Mouse (Mus musculus): ENCODE data around the gene Reln. TPM values are rescaled to one million over a fixed set of nuclear protein-coding genes. Genes with fewer than 3 reads are reported as not detected.
A peak's percentile ranks its signal among the peaks of the same experiment; 100 is the strongest.

Reln gene
- polyA plus RNA-seq, 1 experiment = 1.6 TPM

DNA sequence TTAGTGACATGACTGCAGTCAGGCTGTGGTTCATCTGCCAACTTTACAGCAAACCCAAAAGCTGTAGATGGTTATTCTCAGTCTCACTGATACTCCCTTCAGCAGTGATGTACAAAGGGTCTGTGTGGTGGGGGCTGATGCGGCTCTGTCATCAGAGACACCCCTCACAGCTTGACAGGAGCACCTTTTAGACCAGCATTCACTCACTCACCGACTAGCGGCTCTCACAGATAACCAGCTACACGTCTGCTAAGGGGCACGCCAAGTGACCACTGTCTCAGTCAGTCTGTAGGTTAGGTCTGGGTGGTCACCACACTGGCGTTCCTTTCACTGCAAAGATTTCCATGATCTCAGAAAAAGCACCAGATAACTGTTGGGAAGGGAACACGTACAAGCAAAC, 2.0 kb downstream of the Reln start:
- Histone ChIP-seq H3K9me3 (ENCODE audit: control insufficient read depth, low read length) (peaks cover 15% of the 10 kb centered on the region; the same call in 1 of the 2 replicates), H3K27me3 (ENCODE audit: control insufficient read depth) (peaks cover 92% of the 10 kb centered on the region), H3K4me3 (replicated peaks) (peak overlapping the region; percentile 82), H3K4me1 (ENCODE audit: control insufficient read depth) (peaks cover 48% of the 10 kb centered on the region), H3K36me3 (ENCODE audit: control insufficient read depth) (peaks cover 11% of the 10 kb centered on the region)
- TF ChIP-seq GATA1 (IDR thresholded peaks at IDR 0.05; ENCODE audit: low read length) = no peak

DNA sequence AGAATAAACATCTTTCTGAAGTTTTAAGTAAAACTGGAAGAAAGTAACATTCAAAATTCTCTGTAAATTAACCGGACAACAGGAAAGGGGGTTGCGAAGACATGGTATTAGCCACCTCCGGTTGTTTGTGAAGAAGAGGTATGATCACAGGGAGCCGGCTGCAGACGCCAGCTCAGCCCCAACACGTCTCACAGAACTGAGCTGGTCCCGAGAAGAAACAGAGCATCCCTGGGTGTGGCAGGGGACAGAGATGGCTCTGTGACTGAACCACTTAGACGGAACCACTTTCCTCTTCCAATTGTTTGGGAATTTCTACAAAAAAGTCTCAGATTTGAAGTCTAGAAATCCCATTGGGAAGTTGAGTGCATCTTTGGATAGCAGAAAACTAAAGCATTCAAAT, 3.5 kb downstream of the Reln start:
- peaks cover 6% of the 10 kb centered on the region; the same call in 1 of the 2 replicates for H3K36me3 ChIP-seq (ENCODE audit: control insufficient read depth)
- no peak overlapping the region for H3K4me3 ChIP-seq (replicated peaks)
- peaks cover 15% of the 10 kb centered on the region; the same call in 1 of the 2 replicates for H3K9me3 ChIP-seq (ENCODE audit: control insufficient read depth, low read length)
- peaks cover 35% of the 10 kb centered on the region for H3K4me1 ChIP-seq (ENCODE audit: control insufficient read depth)
- TF ChIP-seq GATA1 (IDR thresholded peaks at IDR 0.05; ENCODE audit: low read length) (no peak), TAL1 (IDR thresholded peaks at IDR 0.05; ENCODE audit: low read length) (no peak)
- peaks cover 99% of the 10 kb centered on the region for H3K27me3 ChIP-seq (ENCODE audit: control insufficient read depth)

DNA sequence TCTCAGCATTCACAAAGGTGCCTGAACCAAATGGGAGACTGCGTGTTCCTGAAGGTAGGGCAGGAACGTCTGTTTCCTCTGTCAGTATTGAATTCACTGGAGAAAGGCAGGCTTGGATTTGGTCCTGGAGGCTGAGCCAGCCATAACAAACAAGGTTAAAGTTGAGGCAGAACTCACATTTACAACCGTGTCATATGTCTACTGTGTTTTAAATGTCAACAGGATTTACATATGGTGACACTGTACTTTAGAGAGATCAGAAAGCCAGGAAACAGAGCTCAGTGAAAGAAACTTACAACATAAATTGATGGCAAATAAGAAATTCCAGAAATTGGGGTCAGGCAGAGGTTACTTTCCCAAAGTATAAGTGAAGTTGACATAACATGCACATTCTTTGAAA, 9.1 kb downstream of the Reln start:
- TF ChIP-seq TAL1 (IDR thresholded peaks at IDR 0.05; ENCODE audit: low read length) = no peak
- TF ChIP-seq GATA1 (IDR thresholded peaks at IDR 0.05; ENCODE audit: low read length) = no peak
- Histone ChIP-seq H3K27me3 (ENCODE audit: control insufficient read depth) (peaks cover 98% of the 10 kb centered on the region), H3K4me1 (ENCODE audit: control insufficient read depth) (peaks cover 8% of the 10 kb centered on the region), H3K4me3 (replicated peaks) (no peak overlapping the region), H3K36me3 (ENCODE audit: control insufficient read depth) (no peaks in the 10 kb centered on the region; the same call in 1 of the 2 replicates), H3K9me3 (ENCODE audit: control insufficient read depth, low read length) (peaks cover 5% of the 10 kb centered on the region; the same call in 1 of the 2 replicates)

DNA sequence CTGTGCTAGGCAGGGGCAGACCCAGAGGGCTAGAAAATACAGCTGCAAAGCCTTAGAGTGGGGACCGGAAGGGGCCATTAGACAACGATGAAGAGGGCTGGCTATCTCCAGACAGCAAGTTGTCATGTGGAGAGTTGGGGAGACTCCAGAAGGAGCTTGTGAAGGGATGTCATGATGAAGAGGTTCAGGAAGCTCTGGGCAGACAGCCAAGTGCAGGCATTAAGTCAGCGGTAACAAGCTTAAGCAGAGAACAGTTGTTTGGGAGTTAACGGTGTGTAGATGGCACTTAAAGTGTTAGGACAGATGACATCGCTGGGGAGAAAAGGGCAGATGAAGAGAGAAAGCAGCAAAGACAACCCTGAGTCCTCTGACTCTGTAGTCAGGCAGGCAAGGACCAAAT, 13.7 kb downstream of the Reln start:
- no peak for TF ChIP-seq GATA1 (IDR thresholded peaks at IDR 0.05; ENCODE audit: low read length)
- no peak for TF ChIP-seq TAL1 (IDR thresholded peaks at IDR 0.05; ENCODE audit: low read length)
- H3K4me1 ChIP-seq (ENCODE audit: control insufficient read depth) = peaks cover 22% of the 10 kb centered on the region
- peaks cover 73% of the 10 kb centered on the region for H3K27me3 ChIP-seq (ENCODE audit: control insufficient read depth)
- H3K9me3 ChIP-seq (ENCODE audit: control insufficient read depth, low read length) = peaks cover 5% of the 10 kb centered on the region; the same call in 1 of the 2 replicates
- no peak overlapping the region for H3K4me3 ChIP-seq (replicated peaks)
- H3K36me3 ChIP-seq (ENCODE audit: control insufficient read depth) = no peaks in the 10 kb centered on the region; the same call in 1 of the 2 replicates

DNA sequence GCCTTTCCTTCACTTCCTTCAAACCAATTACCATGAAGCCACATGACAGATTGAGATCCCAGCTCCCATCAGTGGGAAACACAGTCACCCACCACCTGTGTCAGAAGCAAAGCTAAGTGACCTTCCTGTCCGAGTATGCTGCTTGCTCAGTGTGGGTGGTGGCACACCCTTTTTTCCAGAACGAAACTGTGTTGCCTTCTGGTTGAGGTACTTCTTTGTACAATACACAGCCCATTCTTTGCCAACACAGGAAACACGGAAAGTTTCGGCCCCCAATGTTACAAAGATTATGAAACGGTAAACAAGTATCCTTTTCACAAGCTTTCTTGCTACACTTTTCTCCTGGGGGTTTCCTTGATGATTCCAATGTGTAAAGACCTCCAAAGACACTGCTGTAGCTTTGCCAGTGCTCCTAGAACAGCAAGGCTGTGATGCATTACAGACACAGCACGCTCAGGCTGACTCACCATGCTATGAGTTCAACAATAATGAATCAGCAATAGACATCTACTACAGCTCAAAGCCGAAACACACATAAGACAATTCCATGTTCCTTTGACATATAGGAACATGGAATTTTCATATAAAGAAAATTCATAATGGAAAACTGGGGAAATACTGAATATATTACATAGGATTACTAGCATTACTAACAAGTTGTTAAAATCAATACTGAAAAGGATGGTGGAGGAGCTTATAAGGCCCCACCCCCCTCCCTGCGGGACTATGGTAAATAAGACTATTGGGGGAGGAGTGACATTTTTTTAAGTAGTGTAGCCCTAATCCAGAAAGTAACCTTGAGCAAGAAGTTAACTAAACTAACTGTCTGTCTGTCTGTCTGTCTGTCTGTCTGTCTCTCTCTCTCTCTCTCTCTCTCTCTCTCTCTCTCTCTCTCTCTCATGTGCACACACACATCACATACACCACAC, 15.8 kb downstream of the Reln start:
- Histone ChIP-seq H3K36me3 (ENCODE audit: control insufficient read depth) (no peaks in the 10 kb centered on the region; the same call in 1 of the 2 replicates), H3K4me1 (ENCODE audit: control insufficient read depth) (peaks cover 23% of the 10 kb centered on the region), H3K27me3 (ENCODE audit: control insufficient read depth) (peaks cover 55% of the 10 kb centered on the region), H3K4me3 (replicated peaks) (no peak overlapping the region), H3K9me3 (ENCODE audit: control insufficient read depth, low read length) (peaks cover 4% of the 10 kb centered on the region; the same call in 1 of the 2 replicates)
- TF ChIP-seq TAL1 (IDR thresholded peaks at IDR 0.05; ENCODE audit: low read length) = no peak
- no peak for TF ChIP-seq GATA1 (IDR thresholded peaks at IDR 0.05; ENCODE audit: low read length)

DNA sequence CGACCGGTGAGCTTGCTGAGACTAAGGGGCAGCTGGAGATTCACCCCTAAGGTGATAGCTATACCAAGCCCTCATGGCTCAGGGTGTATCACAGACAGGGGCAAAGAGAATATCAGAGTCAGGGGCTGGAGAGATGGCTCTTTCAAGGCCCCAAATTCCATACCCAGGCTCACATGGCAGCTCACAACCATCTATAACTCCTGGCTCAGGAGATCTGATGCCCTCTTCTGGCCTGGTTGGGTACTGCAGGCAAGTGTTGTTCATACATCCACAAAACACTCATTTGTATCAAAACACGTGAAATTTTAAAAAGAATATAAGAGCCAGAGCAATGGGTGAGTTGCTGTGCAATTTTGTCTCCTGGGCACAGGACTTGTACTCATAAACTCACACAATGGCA, 17.3 kb downstream of the Reln start:
- H3K9me3 ChIP-seq (ENCODE audit: control insufficient read depth, low read length) = no peaks in the 10 kb centered on the region
- no peak overlapping the region for H3K4me3 ChIP-seq (replicated peaks)
- H3K4me1 ChIP-seq (ENCODE audit: control insufficient read depth) = peaks cover 23% of the 10 kb centered on the region
- peaks cover 40% of the 10 kb centered on the region for H3K27me3 ChIP-seq (ENCODE audit: control insufficient read depth)
- no peaks in the 10 kb centered on the region; the same call in 1 of the 2 replicates for H3K36me3 ChIP-seq (ENCODE audit: control insufficient read depth)
- TF ChIP-seq TAL1 (IDR thresholded peaks at IDR 0.05; ENCODE audit: low read length) (no peak), GATA1 (IDR thresholded peaks at IDR 0.05; ENCODE audit: low read length) (no peak)

DNA sequence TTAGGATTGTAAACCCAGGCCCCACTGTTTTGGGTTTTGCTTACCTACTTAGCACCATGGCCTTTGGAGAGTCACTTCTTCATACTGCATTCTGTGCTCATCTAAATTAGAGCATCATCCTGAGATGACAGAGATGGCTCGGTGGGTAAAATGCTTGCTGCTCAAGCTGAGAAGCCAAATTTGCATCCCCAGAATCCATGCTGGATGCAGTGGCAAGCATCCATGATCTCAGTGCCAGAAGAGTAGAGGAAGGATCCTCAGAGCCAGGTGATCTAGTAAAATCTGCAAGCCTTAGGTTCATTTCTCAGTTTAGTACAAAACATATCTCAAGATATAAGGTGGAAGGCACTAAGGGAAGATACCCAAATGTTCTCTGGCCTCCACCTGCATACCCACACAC, 20.7 kb downstream of the Reln start:
- TF ChIP-seq GATA1 (IDR thresholded peaks at IDR 0.05; ENCODE audit: low read length) (no peak), TAL1 (IDR thresholded peaks at IDR 0.05; ENCODE audit: low read length) (no peak)
- Histone ChIP-seq H3K4me1 (ENCODE audit: control insufficient read depth) (peaks cover 24% of the 10 kb centered on the region), H3K36me3 (ENCODE audit: control insufficient read depth) (no peaks in the 10 kb centered on the region; the same call in 1 of the 2 replicates), H3K4me3 (replicated peaks) (no peak overlapping the region), H3K27me3 (ENCODE audit: control insufficient read depth) (peaks cover 17% of the 10 kb centered on the region), H3K9me3 (ENCODE audit: control insufficient read depth, low read length) (no peaks in the 10 kb centered on the region)

DNA sequence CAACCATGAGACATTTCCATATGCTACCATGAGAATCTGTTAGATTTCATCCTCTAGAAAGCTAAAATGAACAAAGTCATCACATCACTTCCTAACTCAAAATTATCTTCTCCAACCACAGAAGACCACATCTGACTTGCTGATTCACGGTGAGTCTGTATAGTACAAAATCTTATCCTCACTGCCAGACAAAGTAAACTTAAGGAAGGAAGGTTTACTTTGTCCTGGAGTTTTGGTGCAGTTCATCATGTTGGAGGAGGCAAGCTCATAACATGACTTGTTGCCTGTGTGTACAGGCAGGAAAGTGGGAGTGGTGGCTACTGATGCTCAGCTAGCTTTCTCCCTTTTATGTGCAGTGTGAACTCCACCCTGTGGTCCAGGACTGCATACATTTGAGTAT, 26.7 kb downstream of the Reln start:
- no peak overlapping the region for H3K4me3 ChIP-seq (replicated peaks)
- H3K36me3 ChIP-seq (ENCODE audit: control insufficient read depth) = no peaks in the 10 kb centered on the region; the same call in 1 of the 2 replicates
- H3K9me3 ChIP-seq (ENCODE audit: control insufficient read depth, low read length) = no peaks in the 10 kb centered on the region
- no peak; the same call in 1 of the 2 replicates for TF ChIP-seq GATA1 (IDR thresholded peaks at IDR 0.05; ENCODE audit: low read length)
- 0 out of 3 replicates have a peak, but pooled peaks have one; percentile 22 for TF ChIP-seq TAL1 (IDR thresholded peaks at IDR 0.05; ENCODE audit: low read length)
- peaks cover 22% of the 10 kb centered on the region for H3K4me1 ChIP-seq (ENCODE audit: control insufficient read depth)
- 0 out of 2 replicates have a peak, but pooled peaks cover 6% of the 10 kb centered on the region for H3K27me3 ChIP-seq (ENCODE audit: control insufficient read depth)

DNA sequence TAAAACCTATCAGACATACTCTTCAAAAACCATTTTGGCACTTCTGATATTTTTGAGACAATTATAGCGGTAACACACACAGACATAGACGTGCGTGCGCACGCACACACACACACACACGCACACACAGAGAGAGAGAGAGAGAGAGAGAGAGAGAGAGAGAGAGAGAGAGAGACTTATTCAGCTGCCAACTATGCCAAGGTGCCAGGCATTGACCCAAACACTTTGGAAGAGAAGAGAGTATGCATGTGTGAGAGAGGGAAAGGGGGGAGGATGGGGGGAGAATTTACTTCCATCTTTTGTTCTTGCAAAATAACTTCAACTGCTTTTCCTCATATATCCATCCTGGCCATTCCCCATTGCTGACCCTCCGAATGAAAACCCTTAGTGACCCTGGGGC, 28.0 kb downstream of the Reln start:
- no peaks in the 10 kb centered on the region for H3K9me3 ChIP-seq (ENCODE audit: control insufficient read depth, low read length)
- no peaks in the 10 kb centered on the region; the same call in 1 of the 2 replicates for H3K36me3 ChIP-seq (ENCODE audit: control insufficient read depth)
- H3K4me3 ChIP-seq (replicated peaks) = no peak overlapping the region
- no peak for TF ChIP-seq TAL1 (IDR thresholded peaks at IDR 0.05; ENCODE audit: low read length)
- TF ChIP-seq GATA1 (IDR thresholded peaks at IDR 0.05; ENCODE audit: low read length) = no peak
- H3K27me3 ChIP-seq (ENCODE audit: control insufficient read depth) = 0 out of 2 replicates have a peak, but pooled peaks cover under 1% of the 10 kb centered on the region
- peaks cover 22% of the 10 kb centered on the region for H3K4me1 ChIP-seq (ENCODE audit: control insufficient read depth)

Data from erythroblast, embryonic 14.5 days (primary cell).